Comparison of ENCODE assay signal across 5 mouse cellular contexts in genomic region chr14:25025074-25025473, GRCm38 (mm10).
"Had no signal": no experiment of that assay in that cellular context is flagged by ENCODE, and none has a peak within 500 bp of the region (broad histone marks: within the 10 kb centered on the region; RNA-seq: fewer than 3 reads in every experiment).

No protein-coding gene starts in this region.

- DNase-seq: kidney, postnatal 14 days; left cerebral cortex, postnatal 4 days; lung, adult 2 months; lung, postnatal 4 days; midbrain, embryonic 14.5 days had no signal
